Mouse (Mus musculus): ENCODE data around the gene Sorbs2. TPM values are rescaled to one million over a fixed set of nuclear protein-coding genes. Genes with fewer than 3 reads are reported as not detected.

The Sorbs2 gene
- polyA plus RNA-seq, 1 experiment from 2014 or later, result 3.8 TPM

DNA sequence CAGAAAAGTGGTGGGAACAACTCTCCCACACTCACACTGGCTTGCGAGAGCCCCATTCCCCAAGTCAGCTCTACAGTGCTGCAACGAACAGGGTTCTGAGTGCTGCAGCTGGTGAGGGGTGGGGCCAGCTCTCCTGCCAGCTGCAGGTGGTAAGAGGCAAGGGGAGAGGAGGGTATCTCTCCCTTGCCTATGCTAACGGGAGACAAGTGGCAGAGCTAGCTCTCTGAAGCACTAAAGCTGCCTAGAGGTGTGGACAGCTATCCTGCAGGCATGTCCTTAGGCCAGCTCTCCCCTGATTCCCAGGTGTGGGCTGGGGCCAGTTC is 72.9 kb downstream of the Sorbs2 start:
- 28% methylated on average over 3 of the region's 3 CpGs for WGBS (ENCODE audit: insufficient replicate concordance)
- Histone ChIP-seq H3K4me1 (replicated peaks) (no peaks in the 10 kb centered on the region), H3K4me3 (replicated peaks) (no peak overlapping the region), H3K27me3 (no peaks in the 10 kb centered on the region), H3K4me2 (no peak overlapping the region), H3K9ac (no peak overlapping the region), H3K27ac (no peak overlapping the region), H3K36me3 (no peaks in the 10 kb centered on the region), H3K9me3 (replicated peaks) (no peaks in the 10 kb centered on the region)
- ATAC-seq (ENCODE audit: low read depth) (no peak), DNase-seq (no peak)

DNA sequence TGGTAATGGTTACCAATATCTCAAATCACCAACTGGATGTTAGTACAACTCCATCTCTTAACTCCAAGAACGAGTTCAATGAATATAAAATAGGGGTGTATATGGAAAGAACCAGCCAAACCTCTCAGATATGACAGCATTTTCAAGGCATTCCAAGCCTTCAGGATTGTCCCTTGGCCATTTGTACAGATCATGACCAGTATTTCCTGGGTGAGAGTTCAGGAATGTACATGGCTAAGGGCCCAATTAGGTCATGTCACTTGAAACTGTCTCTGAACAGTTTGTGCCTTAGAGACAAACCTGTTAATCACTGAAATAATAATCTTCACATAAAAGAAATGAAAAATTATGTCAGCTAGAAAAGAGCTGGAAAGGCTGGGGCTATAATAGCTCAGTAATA is 76.3 kb downstream of the Sorbs2 start:
- Histone ChIP-seq H3K4me1 (replicated peaks) (no peaks in the 10 kb centered on the region), H3K4me3 (replicated peaks) (no peak overlapping the region), H3K36me3 (no peaks in the 10 kb centered on the region), H3K9ac (no peak overlapping the region), H3K9me3 (replicated peaks) (no peaks in the 10 kb centered on the region), H3K4me2 (no peak overlapping the region), H3K27ac (no peak overlapping the region), H3K27me3 (no peaks in the 10 kb centered on the region)
- 56% methylated on average over 1 of the region's 1 CpGs for WGBS (ENCODE audit: insufficient replicate concordance)
- no peak for ATAC-seq (ENCODE audit: low read depth)
- no peak for DNase-seq

DNA sequence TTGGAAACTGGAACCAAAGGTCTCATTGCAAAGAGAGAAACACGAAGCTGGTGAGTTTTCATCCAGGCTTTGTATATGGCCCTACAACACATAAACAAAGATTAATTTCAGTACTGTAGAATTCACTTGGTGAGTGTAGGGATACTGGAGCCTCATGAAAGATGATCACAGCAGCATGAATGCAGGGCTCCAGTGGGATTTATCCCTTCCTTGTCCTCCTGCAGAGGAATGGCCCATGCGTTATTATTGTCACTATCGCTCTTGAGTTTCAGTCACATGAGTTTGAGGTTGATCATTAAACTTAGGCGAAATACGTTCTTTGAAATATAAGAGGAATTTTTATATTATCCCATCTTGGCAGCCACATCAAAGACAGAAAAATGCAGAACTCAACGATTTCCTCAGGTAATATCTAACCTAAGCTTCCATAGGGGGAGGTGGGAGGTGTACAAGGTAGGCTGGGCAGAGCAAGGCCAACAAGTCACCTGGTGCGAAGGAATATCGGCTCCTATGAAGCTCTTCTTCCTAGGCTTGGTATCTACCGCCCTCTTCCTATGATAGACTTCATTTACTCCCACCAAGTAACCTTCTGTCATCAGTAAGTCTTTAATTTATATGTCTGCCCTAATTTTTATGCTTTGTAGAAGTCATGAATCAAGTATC is 76.9 kb downstream of the Sorbs2 start:
- ATAC-seq (ENCODE audit: low read depth), result no peak
- no peaks in the 10 kb centered on the region for H3K9me3 ChIP-seq (replicated peaks)
- no peak for DNase-seq
- no peak overlapping the region for H3K4me3 ChIP-seq (replicated peaks)
- H3K4me2 ChIP-seq, result no peak overlapping the region
- 69% methylated on average over 9 of the region's 9 CpGs for WGBS (ENCODE audit: insufficient replicate concordance)
- H3K36me3 ChIP-seq, result no peaks in the 10 kb centered on the region
- no peaks in the 10 kb centered on the region for H3K27me3 ChIP-seq
- no peaks in the 10 kb centered on the region for H3K4me1 ChIP-seq (replicated peaks)
- no peak overlapping the region for H3K27ac ChIP-seq
- H3K9ac ChIP-seq, result no peak overlapping the region

DNA sequence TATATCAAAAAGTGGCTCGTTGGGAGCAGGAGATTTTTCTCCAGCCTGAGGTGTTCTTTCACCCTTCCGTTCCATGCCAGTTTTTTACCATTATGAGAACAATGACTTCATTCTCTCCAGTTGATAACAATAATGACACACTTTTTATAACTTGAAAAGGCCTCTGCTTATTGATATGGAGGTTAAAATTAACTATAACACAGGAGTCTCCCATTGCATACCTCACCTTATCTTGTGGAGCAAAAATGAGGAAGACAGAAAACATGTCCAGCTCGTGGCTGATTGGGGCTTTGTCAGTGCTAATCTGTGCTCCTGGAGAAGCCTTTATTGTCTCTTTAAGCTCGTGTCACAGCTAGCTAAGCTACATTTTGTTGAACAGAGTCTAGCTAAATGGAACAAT is 77.6 kb downstream of the Sorbs2 start:
- WGBS (ENCODE audit: insufficient replicate concordance), result 38% methylated on average over 4 of the region's 4 CpGs
- DNase-seq (no peak), ATAC-seq (ENCODE audit: low read depth) (no peak)
- Histone ChIP-seq H3K9ac (no peak overlapping the region), H3K27ac (no peak overlapping the region), H3K27me3 (no peaks in the 10 kb centered on the region), H3K4me2 (no peak overlapping the region), H3K4me3 (replicated peaks) (no peak overlapping the region), H3K9me3 (replicated peaks) (no peaks in the 10 kb centered on the region), H3K4me1 (replicated peaks) (no peaks in the 10 kb centered on the region), H3K36me3 (no peaks in the 10 kb centered on the region)

DNA sequence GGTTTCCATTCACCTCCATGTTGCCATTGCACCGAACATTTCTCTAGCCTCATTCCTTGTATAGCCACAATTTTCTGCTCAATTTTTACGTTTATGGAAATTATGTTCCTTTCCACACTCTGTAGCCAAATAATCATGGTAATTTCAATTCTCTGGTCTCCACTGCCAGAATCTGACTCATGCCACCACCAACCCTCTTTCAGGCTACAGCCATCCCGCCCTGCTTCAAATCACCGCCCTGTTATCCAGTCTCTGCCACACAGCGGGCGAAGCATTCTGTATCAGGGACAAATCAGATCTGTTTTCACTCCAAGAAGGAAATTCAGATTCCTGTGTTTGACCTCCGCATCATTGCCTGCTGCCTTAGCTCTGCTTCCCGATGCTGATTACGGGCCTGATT is 79.4 kb downstream of the Sorbs2 start:
- Histone ChIP-seq H3K27me3 (no peaks in the 10 kb centered on the region), H3K27ac (no peak overlapping the region), H3K36me3 (no peaks in the 10 kb centered on the region), H3K4me2 (no peak overlapping the region), H3K9me3 (replicated peaks) (no peaks in the 10 kb centered on the region), H3K4me3 (replicated peaks) (no peak overlapping the region), H3K9ac (no peak overlapping the region), H3K4me1 (replicated peaks) (no peaks in the 10 kb centered on the region)
- 77% methylated on average over 9 of the region's 9 CpGs for WGBS (ENCODE audit: insufficient replicate concordance)
- ATAC-seq (ENCODE audit: low read depth), result no peak
- no peak for DNase-seq

DNA sequence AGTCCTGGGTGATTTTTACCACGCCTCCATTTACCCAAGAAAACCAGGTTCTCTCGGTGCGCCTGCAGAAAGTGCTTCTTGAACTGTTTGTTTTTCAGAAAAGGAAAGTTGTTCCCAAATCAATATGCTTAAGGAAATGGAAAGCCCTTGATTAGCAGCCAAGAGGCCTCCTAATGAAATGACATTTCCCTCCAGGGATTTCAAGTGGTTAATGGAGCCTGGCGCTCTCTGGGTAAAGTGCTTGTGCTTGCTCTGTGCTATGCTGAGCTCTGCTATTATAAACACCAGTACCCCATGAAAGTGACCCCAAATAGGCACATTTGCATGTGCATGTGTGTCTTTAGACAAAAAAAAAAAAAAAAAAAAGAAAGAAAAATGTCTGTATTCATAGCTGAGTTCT is 84.3 kb downstream of the Sorbs2 start:
- ATAC-seq (ENCODE audit: low read depth) (no peak), DNase-seq (no peak)
- Histone ChIP-seq H3K27ac (no peak overlapping the region), H3K4me3 (replicated peaks) (no peak overlapping the region), H3K27me3 (no peaks in the 10 kb centered on the region), H3K36me3 (no peaks in the 10 kb centered on the region), H3K9ac (no peak overlapping the region), H3K4me1 (replicated peaks) (no peaks in the 10 kb centered on the region), H3K9me3 (replicated peaks) (no peaks in the 10 kb centered on the region), H3K4me2 (no peak overlapping the region)
- WGBS (ENCODE audit: insufficient replicate concordance), result 74% methylated on average over 4 of the region's 4 CpGs

DNA sequence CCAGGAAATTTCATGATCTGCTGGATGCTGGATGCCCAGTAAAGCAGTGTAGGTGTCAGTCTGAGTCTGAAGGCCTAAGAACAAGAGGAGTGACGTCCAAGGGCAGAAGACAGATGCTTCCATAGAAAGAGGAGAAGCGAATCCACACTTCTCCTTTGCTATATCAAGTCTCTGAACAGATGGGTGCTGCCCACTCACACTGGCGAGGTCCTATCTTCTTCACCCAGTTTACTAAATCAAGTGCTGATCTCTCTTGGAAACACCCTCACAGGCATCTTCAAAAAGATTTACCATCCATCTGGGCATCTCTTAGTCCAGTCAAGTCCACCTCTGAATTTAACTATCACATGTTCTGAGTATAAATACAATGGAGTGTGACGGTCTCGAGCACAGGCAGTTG is 86.1 kb downstream of the Sorbs2 start:
- H3K4me2 ChIP-seq, result no peak overlapping the region
- no peaks in the 10 kb centered on the region for H3K9me3 ChIP-seq (replicated peaks)
- no peaks in the 10 kb centered on the region for H3K4me1 ChIP-seq (replicated peaks)
- H3K27me3 ChIP-seq, result no peaks in the 10 kb centered on the region
- H3K9ac ChIP-seq, result no peak overlapping the region
- H3K4me3 ChIP-seq (replicated peaks), result no peak overlapping the region
- ATAC-seq (ENCODE audit: low read depth) (no peak), DNase-seq (no peak)
- no peaks in the 10 kb centered on the region for H3K36me3 ChIP-seq
- H3K27ac ChIP-seq, result no peak overlapping the region
- WGBS (ENCODE audit: insufficient replicate concordance), result 61% methylated on average over 5 of the region's 5 CpGs

DNA sequence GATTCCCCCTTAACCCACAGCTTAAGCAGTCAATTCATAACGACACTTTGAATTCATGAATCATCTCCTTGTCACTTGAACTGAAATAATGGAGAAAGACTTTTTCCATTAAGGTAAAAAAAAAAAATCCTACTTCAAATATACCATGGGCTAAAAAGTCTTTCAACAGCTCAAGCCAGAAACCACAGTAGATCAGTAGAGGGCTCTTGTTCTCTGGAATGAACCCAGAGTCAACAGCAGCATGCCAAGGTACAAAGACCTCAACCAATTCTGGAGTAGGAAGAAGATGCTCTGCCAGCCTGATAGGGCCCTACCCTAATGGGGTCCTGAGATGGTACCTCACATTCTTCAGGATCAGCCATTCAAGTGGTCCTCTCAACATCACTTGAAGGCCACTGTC is 88.4 kb downstream of the Sorbs2 start:
- no peaks in the 10 kb centered on the region for H3K36me3 ChIP-seq
- no peak overlapping the region for H3K4me3 ChIP-seq (replicated peaks)
- H3K4me2 ChIP-seq, result no peak overlapping the region
- H3K9me3 ChIP-seq (replicated peaks), result no peaks in the 10 kb centered on the region
- H3K4me1 ChIP-seq (replicated peaks), result no peaks in the 10 kb centered on the region
- WGBS (ENCODE audit: insufficient replicate concordance), result 62% methylated on average over 1 of the region's 1 CpGs
- no peak overlapping the region for H3K9ac ChIP-seq
- no peak for ATAC-seq (ENCODE audit: low read depth)
- DNase-seq, result no peak
- H3K27me3 ChIP-seq, result no peaks in the 10 kb centered on the region
- H3K27ac ChIP-seq, result no peak overlapping the region

DNA sequence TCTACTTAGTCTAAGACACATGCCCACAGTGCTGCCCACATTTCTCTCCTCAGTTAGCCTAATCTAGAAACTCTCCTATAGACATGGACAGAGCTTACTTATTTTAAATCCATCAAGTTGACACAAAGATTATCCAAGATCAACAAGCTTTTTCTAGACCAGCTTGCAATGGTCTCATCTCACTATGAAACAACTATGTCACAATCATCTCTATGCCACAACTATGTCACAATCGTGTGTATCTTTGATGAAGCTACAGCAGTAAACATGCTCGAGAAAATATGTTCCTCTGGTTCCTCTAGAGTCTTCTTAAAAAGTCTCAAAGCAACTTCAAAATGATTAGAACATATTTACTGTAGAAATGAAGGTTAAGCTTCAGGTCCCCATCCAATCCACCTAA is 89.0 kb downstream of the Sorbs2 start:
- H3K27ac ChIP-seq, result no peak overlapping the region
- no peak overlapping the region for H3K4me3 ChIP-seq (replicated peaks)
- no peak for ATAC-seq (ENCODE audit: low read depth)
- no peak overlapping the region for H3K4me2 ChIP-seq
- 46% methylated on average over 2 of the region's 2 CpGs for WGBS (ENCODE audit: insufficient replicate concordance)
- no peaks in the 10 kb centered on the region for H3K9me3 ChIP-seq (replicated peaks)
- H3K27me3 ChIP-seq, result no peaks in the 10 kb centered on the region
- H3K9ac ChIP-seq, result no peak overlapping the region
- H3K4me1 ChIP-seq (replicated peaks), result no peaks in the 10 kb centered on the region
- no peaks in the 10 kb centered on the region for H3K36me3 ChIP-seq
- DNase-seq, result no peak

DNA sequence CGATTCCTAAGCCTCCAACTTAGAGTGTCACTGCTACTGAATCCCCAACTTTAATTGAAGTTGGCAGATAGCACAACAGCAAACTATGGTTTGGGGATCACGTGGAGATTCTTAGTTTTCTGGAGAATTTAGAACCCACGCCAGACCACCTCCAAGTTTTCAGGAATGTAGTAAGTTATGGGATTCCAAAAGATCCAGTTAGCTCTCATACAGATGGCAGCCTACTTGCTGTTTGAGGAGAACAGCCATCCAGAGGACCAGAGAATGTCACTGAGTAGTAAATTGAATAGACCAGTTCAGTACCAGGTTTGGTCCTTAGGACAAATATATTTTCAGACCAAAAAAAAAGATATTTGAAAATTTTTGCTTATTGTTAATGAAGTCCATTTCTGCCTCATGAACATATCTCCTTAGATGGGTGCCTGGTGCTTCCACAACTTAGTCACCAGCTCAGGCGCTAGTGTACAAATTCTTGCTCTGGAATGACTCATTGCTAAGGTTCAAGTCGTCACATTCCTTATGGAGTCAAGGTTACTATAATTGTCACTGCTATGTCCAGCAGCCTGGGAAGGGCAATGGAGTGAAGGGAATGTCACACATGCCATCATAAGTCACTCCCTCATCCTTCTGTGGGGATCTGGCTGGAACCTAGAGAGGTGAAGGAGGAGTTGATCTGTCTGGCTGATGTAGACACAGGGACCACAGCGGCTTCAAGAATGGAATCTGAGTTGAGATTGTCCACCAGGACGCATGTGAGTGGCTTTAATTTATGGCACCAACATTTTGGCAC is 90.2 kb downstream of the Sorbs2 start:
- Histone ChIP-seq H3K4me1 (replicated peaks) (no peaks in the 10 kb centered on the region), H3K9me3 (replicated peaks) (no peaks in the 10 kb centered on the region), H3K36me3 (no peaks in the 10 kb centered on the region), H3K27me3 (no peaks in the 10 kb centered on the region), H3K27ac (no peak overlapping the region), H3K4me2 (no peak overlapping the region), H3K9ac (no peak overlapping the region), H3K4me3 (replicated peaks) (no peak overlapping the region)
- ATAC-seq (ENCODE audit: low read depth) (no peak), DNase-seq (no peak)
- WGBS (ENCODE audit: insufficient replicate concordance), result 59% methylated on average over 7 of the region's 7 CpGs

DNA sequence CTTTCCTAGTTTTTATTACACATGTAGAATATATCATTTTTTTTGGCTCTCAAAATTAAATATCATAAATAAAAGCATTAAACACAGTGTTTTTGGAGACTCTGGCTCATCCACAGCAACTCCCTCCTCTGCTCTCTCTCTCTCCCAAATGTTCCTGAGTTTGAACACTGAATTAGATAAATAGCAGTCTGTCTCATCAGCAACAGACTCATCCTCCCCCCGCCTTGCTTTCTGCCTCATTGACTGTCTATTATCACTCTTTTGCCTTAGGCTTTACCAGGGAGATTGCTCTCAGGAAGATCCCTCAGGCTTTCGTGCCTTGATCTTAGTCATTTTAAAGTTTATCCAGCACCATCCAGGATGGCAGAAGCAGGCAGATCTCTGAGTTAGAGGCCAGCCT is 91.3 kb downstream of the Sorbs2 start:
- Histone ChIP-seq H3K4me2 (no peak overlapping the region), H3K4me3 (replicated peaks) (no peak overlapping the region), H3K9me3 (replicated peaks) (no peaks in the 10 kb centered on the region), H3K27me3 (no peaks in the 10 kb centered on the region), H3K9ac (no peak overlapping the region), H3K36me3 (no peaks in the 10 kb centered on the region), H3K27ac (no peak overlapping the region), H3K4me1 (replicated peaks) (no peaks in the 10 kb centered on the region)
- DNase-seq, result no peak
- 54% methylated on average over 2 of the region's 2 CpGs for WGBS (ENCODE audit: insufficient replicate concordance)
- ATAC-seq (ENCODE audit: low read depth), result no peak

DNA sequence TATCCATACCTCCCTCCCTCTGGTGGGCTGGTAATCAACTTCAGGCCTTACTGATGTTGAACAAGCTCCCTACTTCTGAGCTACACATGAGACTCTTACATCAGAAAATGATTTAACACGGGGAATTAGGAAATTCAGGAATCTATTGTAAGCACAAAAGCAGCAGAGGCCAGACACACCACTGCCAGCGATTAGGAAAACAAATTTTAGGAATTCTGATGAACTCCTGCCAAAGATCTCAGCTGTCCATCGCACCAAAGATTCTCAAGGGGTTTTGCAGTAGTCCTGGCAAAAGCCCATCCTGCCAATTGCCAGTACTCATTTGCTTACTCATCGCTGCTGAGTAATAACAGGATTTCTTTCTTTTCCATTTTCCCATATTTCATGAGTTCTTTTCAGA is 94.4 kb downstream of the Sorbs2 start:
- Histone ChIP-seq H3K27ac (no peak overlapping the region), H3K4me3 (replicated peaks) (no peak overlapping the region), H3K4me1 (replicated peaks) (no peaks in the 10 kb centered on the region), H3K36me3 (no peaks in the 10 kb centered on the region), H3K4me2 (no peak overlapping the region), H3K27me3 (no peaks in the 10 kb centered on the region), H3K9me3 (replicated peaks) (no peaks in the 10 kb centered on the region), H3K9ac (no peak overlapping the region)
- 54% methylated on average over 4 of the region's 4 CpGs for WGBS (ENCODE audit: insufficient replicate concordance)
- DNase-seq (no peak), ATAC-seq (ENCODE audit: low read depth) (no peak)
